Mouse (Mus musculus): ENCODE results near the gene Ms4a4c. TPM values are rescaled to one million over a fixed set of nuclear protein-coding genes. Genes with fewer than 3 reads are reported as not detected.
"Not testable (repeated sequence)": the region's sequence is repeated elsewhere in the genome, so short reads cannot be mapped to it uniquely, and the experiment has no call there.

Ms4a4c gene
- polyA plus RNA-seq, 1 experiment from 2014 or later = 2.8 TPM

DNA sequence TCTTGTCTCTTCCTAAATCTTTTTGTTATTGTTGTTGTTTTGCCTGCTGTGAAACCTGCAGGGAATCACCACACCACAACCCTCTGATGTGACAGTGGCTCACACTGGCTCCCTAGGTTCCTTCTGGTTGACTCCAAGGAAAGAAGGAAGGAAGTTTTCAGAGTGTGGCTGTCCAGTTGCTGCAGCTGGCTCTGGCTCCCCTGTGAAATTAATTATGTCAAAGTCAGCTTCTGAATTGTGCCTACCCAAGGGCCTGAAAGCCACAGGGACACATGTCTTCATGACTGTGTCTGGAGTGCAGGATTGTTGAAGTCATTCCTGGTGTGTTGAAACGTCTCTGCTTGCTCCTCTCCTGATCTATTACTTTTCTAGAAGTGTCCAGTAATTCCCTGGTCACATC lies 63.8 kb downstream of the Ms4a4c start:
- 60% methylated on average over 1 of the region's 1 CpGs for WGBS
- not testable (repeated sequence) for H3K27ac ChIP-seq; H3K4me2 ChIP-seq; H3K27me3 ChIP-seq; H3K9ac ChIP-seq; H3K4me3 ChIP-seq; H3K36me3 ChIP-seq; H3K9me3 ChIP-seq; ATAC-seq (ENCODE audit: insufficient number of reproducible peaks, low FRiP score, low TSS enrichment, low read depth); H3K4me1 ChIP-seq

DNA sequence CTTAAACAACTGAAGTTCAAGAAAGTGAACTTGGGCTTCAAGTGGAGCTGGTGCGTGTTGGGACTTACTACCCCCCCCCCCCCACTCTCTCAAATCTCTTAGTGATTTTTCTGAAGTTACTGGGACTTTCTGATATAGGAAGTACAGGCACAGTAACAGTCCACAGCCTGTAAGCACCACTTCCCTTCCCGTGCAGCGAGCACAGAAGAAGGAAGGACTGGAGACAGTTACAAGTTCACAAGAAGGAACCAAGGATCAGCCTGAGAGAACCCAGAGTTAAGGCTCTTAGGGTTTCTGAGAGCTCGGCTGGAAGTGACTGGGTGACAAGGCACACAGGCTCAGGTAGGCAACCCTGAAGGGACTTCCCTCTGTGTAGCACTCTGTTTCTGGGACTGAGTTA lies 64.6 kb downstream of the Ms4a4c start, which contains the start of gene Ms4a6c:
TSS of gene Ms4a6c (plus strand) at position 152 of the 400 bp plus-strand sequence.
- H3K27ac ChIP-seq; H3K36me3 ChIP-seq; H3K27me3 ChIP-seq; H3K4me1 ChIP-seq; H3K4me3 ChIP-seq; H3K9me3 ChIP-seq; H3K9ac ChIP-seq; H3K4me2 ChIP-seq; ATAC-seq (ENCODE audit: insufficient number of reproducible peaks, low FRiP score, low TSS enrichment, low read depth): not testable (repeated sequence)
- WGBS = 92% methylated on average over 4 of the region's 4 CpGs

Other genes with a start within 250 kb of the Ms4a4c start
- not detected in 2 replicates for gene 1700025F22Rik, start 239.4 kb upstream of the Ms4a4c start, polyA plus RNA-seq (2015; fragmentation: Nextera tagmentation; extraction: Ambion mirVana)
- gene Ms4a13, start 208.0 kb upstream of the Ms4a4c start, polyA plus RNA-seq (2015; fragmentation: Nextera tagmentation; extraction: Ambion mirVana) = not detected in 2 replicates
- not detected in 2 replicates for gene Ms4a12, start 172.3 kb upstream of the Ms4a4c start, polyA plus RNA-seq (2015; fragmentation: Nextera tagmentation; extraction: Ambion mirVana)
- not detected in 2 replicates for gene Ms4a1, start 138.5 kb upstream of the Ms4a4c start, polyA plus RNA-seq (2015; fragmentation: Nextera tagmentation; extraction: Ambion mirVana)
- gene Ms4a5, start 120.9 kb upstream of the Ms4a4c start, polyA plus RNA-seq (2015; fragmentation: Nextera tagmentation; extraction: Ambion mirVana) = not detected in 2 replicates
- gene Ms4a14, start 90.3 kb upstream of the Ms4a4c start, polyA plus RNA-seq (2015; fragmentation: Nextera tagmentation; extraction: Ambion mirVana) = 0.05 and 0.06 TPM in 2 replicates
- gene Ms4a7, start 68.6 kb upstream of the Ms4a4c start, polyA plus RNA-seq (2015; fragmentation: Nextera tagmentation; extraction: Ambion mirVana) = 9.4 and 9.8 TPM in 2 replicates
- 12.4 and 16.0 TPM in 2 replicates for gene Ms4a4a, start 29.2 kb upstream of the Ms4a4c start, polyA plus RNA-seq (2015; fragmentation: Nextera tagmentation; extraction: Ambion mirVana)
- 0.19 and 0.27 TPM in 2 replicates for gene Ms4a4b, start 38.8 kb downstream of the Ms4a4c start, polyA plus RNA-seq (2015; fragmentation: Nextera tagmentation; extraction: Ambion mirVana)
- gene Ms4a6c, start 64.6 kb downstream of the Ms4a4c start, polyA plus RNA-seq (2015; fragmentation: Nextera tagmentation; extraction: Ambion mirVana) = 9.4 and 10.4 TPM in 2 replicates
- gene Gm8369, start 81.2 kb downstream of the Ms4a4c start, polyA plus RNA-seq (2015; fragmentation: Nextera tagmentation; extraction: Ambion mirVana) = 0.21 TPM in 1 of 2 replicates, not detected in the other
- 7.7 and 10.7 TPM in 2 replicates for gene Ms4a6b, start 111.7 kb downstream of the Ms4a4c start, polyA plus RNA-seq (2015; fragmentation: Nextera tagmentation; extraction: Ambion mirVana)
- 1.9 and 2.3 TPM in 2 replicates for gene Ms4a4d, start 132.0 kb downstream of the Ms4a4c start, polyA plus RNA-seq (2015; fragmentation: Nextera tagmentation; extraction: Ambion mirVana)
- gene Ms4a6d, start 200.1 kb downstream of the Ms4a4c start, polyA plus RNA-seq (2015; fragmentation: Nextera tagmentation; extraction: Ambion mirVana) = 8.4 and 9.1 TPM in 2 replicates
- gene Ms4a2, start 218.9 kb downstream of the Ms4a4c start, polyA plus RNA-seq (2015; fragmentation: Nextera tagmentation; extraction: Ambion mirVana) = 2.1 and 2.2 TPM in 2 replicates
- 0.15 TPM in 1 of 2 replicates, not detected in the other for gene Ms4a3, start 236.1 kb downstream of the Ms4a4c start, polyA plus RNA-seq (2015; fragmentation: Nextera tagmentation; extraction: Ambion mirVana)

All from limb, embryonic 15.5 days (tissue).